Mouse (Mus musculus): ENCODE data around the gene Ly6g6c.

DNA sequence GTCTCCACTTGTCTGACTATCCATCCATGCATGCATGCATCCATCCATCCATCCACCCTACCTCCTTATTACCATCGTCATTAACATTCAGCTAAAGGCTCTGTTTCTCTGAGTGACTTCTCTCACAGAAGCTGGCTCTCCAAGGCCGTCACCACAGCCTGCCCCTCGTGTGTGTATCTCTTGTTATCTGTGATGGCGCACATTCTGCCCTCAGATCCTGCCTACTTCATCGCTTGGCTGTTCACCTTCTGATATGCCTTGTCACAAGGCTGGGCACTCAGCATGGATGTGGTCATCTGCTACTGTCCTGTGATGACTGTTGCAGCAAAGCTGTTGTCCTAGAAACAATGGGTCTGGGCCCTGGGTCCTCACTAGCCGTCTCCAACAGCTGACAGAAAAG, 39.6 kb downstream of the Ly6g6c start:
- no peak for TF ChIP-seq CTCF (IDR thresholded peaks at IDR 0.05; ENCODE audit: low read depth, low read length)
- TF ChIP-seq EP300 (IDR thresholded peaks at IDR 0.05; ENCODE audit: insufficient read depth, low read depth, low read length), result no peak

All from ES-Bruce4 (cell line).